Mouse (Mus musculus): ENCODE measurements around the gene Cd37. TPM values are rescaled to one million over a fixed set of nuclear protein-coding genes. Genes with fewer than 3 reads are reported as not detected.

Cd37 gene
- polyA plus RNA-seq, 1 experiment from 2014 or later: 10.3 TPM

GRCm38 (mm10) chr7:45183672-45184071, 55.2 kb downstream of the Cd37 start:
- ATAC-seq (ENCODE audit: low read depth): no peak
- Histone ChIP-seq H3K9ac (no peak overlapping the region), H3K4me1 (replicated peaks) (peaks cover 17% of the 10 kb centered on the region), H3K27ac (no peak overlapping the region), H3K4me3 (replicated peaks) (no peak overlapping the region), H3K4me2 (no peak overlapping the region), H3K36me3 (no peaks in the 10 kb centered on the region), H3K9me3 (replicated peaks) (no peaks in the 10 kb centered on the region), H3K27me3 (peaks cover 98% of the 10 kb centered on the region)
- DNase-seq: no peak
- WGBS (ENCODE audit: insufficient replicate concordance): 54% methylated on average over 7 of the region's 7 CpGs

Other genes starting within 250 kb of the Cd37 start
- gene Irf3, start 241.5 kb downstream of the Cd37 start, polyA plus RNA-seq (2015; fragmentation: Nextera tagmentation; extraction: Ambion mirVana): 41.0 and 42.4 TPM in 2 replicates
- 18.2 and 20.1 TPM in 2 replicates for gene Bcl2l12, start 240.4 kb downstream of the Cd37 start, polyA plus RNA-seq (2015; fragmentation: Nextera tagmentation; extraction: Ambion mirVana)
- gene Scaf1, start 222.8 kb downstream of the Cd37 start, polyA plus RNA-seq (2015; fragmentation: Nextera tagmentation; extraction: Ambion mirVana): 10.4 and 11.8 TPM in 2 replicates
- 14.4 and 15.0 TPM in 2 replicates for gene Rras, start 221.2 kb downstream of the Cd37 start, polyA plus RNA-seq (2015; fragmentation: Nextera tagmentation; extraction: Ambion mirVana)
- gene Prr12, start 186.2 kb downstream of the Cd37 start, polyA plus RNA-seq (2015; fragmentation: Nextera tagmentation; extraction: Ambion mirVana): 1.7 and 2.2 TPM in 2 replicates
- gene Nosip, start 176.7 kb downstream of the Cd37 start, polyA plus RNA-seq (2015; fragmentation: Nextera tagmentation; extraction: Ambion mirVana): 31.5 and 32.0 TPM in 2 replicates
- gene Prrg2, start 176.4 kb downstream of the Cd37 start, polyA plus RNA-seq (2015; fragmentation: Nextera tagmentation; extraction: Ambion mirVana): 7.1 and 7.8 TPM in 2 replicates
- gene Rcn3, start 146.9 kb downstream of the Cd37 start, polyA plus RNA-seq (2015; fragmentation: Nextera tagmentation; extraction: Ambion mirVana): 35.6 and 38.7 TPM in 2 replicates
- 29.2 and 31.9 TPM in 2 replicates for gene Fcgrt, start 135.3 kb downstream of the Cd37 start, polyA plus RNA-seq (2015; fragmentation: Nextera tagmentation; extraction: Ambion mirVana)
- gene Rps11, start 114.7 kb downstream of the Cd37 start, polyA plus RNA-seq (2015; fragmentation: Nextera tagmentation; extraction: Ambion mirVana): 1,277 and 1,372 TPM in 2 replicates
- 972 and 1,063 TPM in 2 replicates for gene Rpl13a, start 110.4 kb downstream of the Cd37 start, polyA plus RNA-seq (2015; fragmentation: Nextera tagmentation; extraction: Ambion mirVana)
- 0.12 and 0.37 TPM in 2 replicates for gene Gm45713, start 102.9 kb downstream of the Cd37 start, polyA plus RNA-seq (2015; fragmentation: Nextera tagmentation; extraction: Ambion mirVana)
- 4.5 and 5.4 TPM in 2 replicates for gene Flt3l, start 102.7 kb downstream of the Cd37 start, polyA plus RNA-seq (2015; fragmentation: Nextera tagmentation; extraction: Ambion mirVana)
- gene Pih1d1, start 84.8 kb downstream of the Cd37 start, polyA plus RNA-seq (2015; fragmentation: Nextera tagmentation; extraction: Ambion mirVana): 51.7 and 54.8 TPM in 2 replicates
- gene Aldh16a1, start 84.5 kb downstream of the Cd37 start, polyA plus RNA-seq (2015; fragmentation: Nextera tagmentation; extraction: Ambion mirVana): 28.0 and 30.3 TPM in 2 replicates
- not detected in 2 replicates for gene Slc17a7, start 75.2 kb downstream of the Cd37 start, polyA plus RNA-seq (2015; fragmentation: Nextera tagmentation; extraction: Ambion mirVana)
- gene Gfy, start 59.5 kb downstream of the Cd37 start, polyA plus RNA-seq (2015; fragmentation: Nextera tagmentation; extraction: Ambion mirVana): not detected in 2 replicates
- not detected in 2 replicates for gene Pth2, start 58.1 kb downstream of the Cd37 start, polyA plus RNA-seq (2015; fragmentation: Nextera tagmentation; extraction: Ambion mirVana)
- gene Ccdc155, start 34.2 kb downstream of the Cd37 start, polyA plus RNA-seq (2015; fragmentation: Nextera tagmentation; extraction: Ambion mirVana): 0.07 and 0.14 TPM in 2 replicates
- 2.6 and 2.8 TPM in 2 replicates for gene Dkkl1, start 27.0 kb downstream of the Cd37 start, polyA plus RNA-seq (2015; fragmentation: Nextera tagmentation; extraction: Ambion mirVana)
- gene Tead2, start 23.4 kb downstream of the Cd37 start, polyA plus RNA-seq (2015; fragmentation: Nextera tagmentation; extraction: Ambion mirVana): 11.8 and 12.0 TPM in 2 replicates
- gene Slc6a16, start 2.0 kb upstream of the Cd37 start, polyA plus RNA-seq (2015; fragmentation: Nextera tagmentation; extraction: Ambion mirVana): not detected in 2 replicates
- gene Slc6a21, start 38.4 kb upstream of the Cd37 start, polyA plus RNA-seq (2015; fragmentation: Nextera tagmentation; extraction: Ambion mirVana): not detected in 2 replicates
- 0.85 and 1.3 TPM in 2 replicates for gene Trpm4, start 94.7 kb upstream of the Cd37 start, polyA plus RNA-seq (2015; fragmentation: Nextera tagmentation; extraction: Ambion mirVana)
- 0.12 and 0.15 TPM in 2 replicates for gene Hrc, start 96.2 kb upstream of the Cd37 start, polyA plus RNA-seq (2015; fragmentation: Nextera tagmentation; extraction: Ambion mirVana)
- gene Ppfia3, start 127.9 kb upstream of the Cd37 start, polyA plus RNA-seq (2015; fragmentation: Nextera tagmentation; extraction: Ambion mirVana): 0.24 and 0.25 TPM in 2 replicates
- not detected in 2 replicates for gene Lin7b, start 131.5 kb upstream of the Cd37 start, polyA plus RNA-seq (2015; fragmentation: Nextera tagmentation; extraction: Ambion mirVana)
- 108 and 129 TPM in 2 replicates for gene Snrnp70, start 156.6 kb upstream of the Cd37 start, polyA plus RNA-seq (2015; fragmentation: Nextera tagmentation; extraction: Ambion mirVana)
- gene Kcna7, start 166.5 kb upstream of the Cd37 start, polyA plus RNA-seq (2015; fragmentation: Nextera tagmentation; extraction: Ambion mirVana): not detected in 2 replicates
- gene Ntf5, start 174.6 kb upstream of the Cd37 start, polyA plus RNA-seq (2015; fragmentation: Nextera tagmentation; extraction: Ambion mirVana): 0.35 and 0.37 TPM in 2 replicates
- gene Lhb, start 181.7 kb upstream of the Cd37 start, polyA plus RNA-seq (2015; fragmentation: Nextera tagmentation; extraction: Ambion mirVana): not detected in 2 replicates
- gene Gys1, start 195.7 kb upstream of the Cd37 start, polyA plus RNA-seq (2015; fragmentation: Nextera tagmentation; extraction: Ambion mirVana): 4.1 and 5.1 TPM in 2 replicates
- gene Ruvbl2, start 199.0 kb upstream of the Cd37 start, polyA plus RNA-seq (2015; fragmentation: Nextera tagmentation; extraction: Ambion mirVana): 111 and 119 TPM in 2 replicates
- gene Ftl1, start 220.8 kb upstream of the Cd37 start, polyA plus RNA-seq (2015; fragmentation: Nextera tagmentation; extraction: Ambion mirVana): 7,621 and 8,262 TPM in 2 replicates
- 104 and 106 TPM in 2 replicates for gene Bax, start 227.8 kb upstream of the Cd37 start, polyA plus RNA-seq (2015; fragmentation: Nextera tagmentation; extraction: Ambion mirVana)
- 0.80 and 0.87 TPM in 2 replicates for gene Tulp2, start 242.8 kb upstream of the Cd37 start, polyA plus RNA-seq (2015; fragmentation: Nextera tagmentation; extraction: Ambion mirVana)
- gene Gm45808, start 247.7 kb upstream of the Cd37 start, polyA plus RNA-seq (2015; fragmentation: Nextera tagmentation; extraction: Ambion mirVana): not detected in 2 replicates
- 2.0 and 2.2 TPM in 2 replicates for gene Dhdh, start 249.7 kb upstream of the Cd37 start, polyA plus RNA-seq (2015; fragmentation: Nextera tagmentation; extraction: Ambion mirVana)

All from liver, embryonic 13.5 days (tissue).